Mouse (Mus musculus) cerebellum, postnatal 14 days (tissue): Measurements from ENCODE around the gene Supt5.

Experiments used
- DNase-seq, 2 experiments: peaks; one replicate each; pipeline ENCODE4 v3.0.0; 2021; ENCODE audit warnings: mixed read lengths in 2 of 2

The Supt5 gene

GRCm38 (mm10) chr7:28290638-28291590 lies 47.6 kb downstream of the Supt5 start, which contains the start of gene Selenov:
Selenov (minus strand) TSS chr7:28291186.
- peak; percentile 76 to 80 for DNase-seq

- DNase-seq = peak; percentile 41 to 64
Observed at GRCm38 (mm10) chr7:28290165-28290564, 48.4 kb downstream of the Supt5 start.

- DNase-seq = no peak
Observed at GRCm38 (mm10) chr7:28280630-28281029, 57.9 kb downstream of the Supt5 start.

- peak in 1 of 2 experiments; percentile 51 for DNase-seq
Observed at GRCm38 (mm10) chr7:28278279-28278652, 60.3 kb downstream of the Supt5 start.

GRCm38 (mm10) chr7:28277615-28278278 lies 60.8 kb downstream of the Supt5 start, which contains the start of gene Eid2b:
Eid2b (plus strand) TSS chr7:28277739.
- peak; percentile 99 for DNase-seq

GRCm38 (mm10) chr7:28277237-28277614 lies 61.3 kb downstream of the Supt5 start:
- DNase-seq = no peak

GRCm38 (mm10) chr7:28271761-28272160 lies 66.8 kb downstream of the Supt5 start:
- DNase-seq = peak in 1 of 2 experiments; percentile 37

- peak in 1 of 2 experiments; percentile 39 for DNase-seq
Observed at GRCm38 (mm10) chr7:28269355-28269754, 69.2 kb downstream of the Supt5 start.

- no peak for DNase-seq
Observed at GRCm38 (mm10) chr7:28268576-28268975, 70.0 kb downstream of the Supt5 start.

GRCm38 (mm10) chr7:28268042-28268531 lies 70.5 kb downstream of the Supt5 start:
- DNase-seq = peak; percentile 75 to 76

- peak; percentile 97 to 98 for DNase-seq
Observed at GRCm38 (mm10) chr7:28267129-28268041, 71.2 kb downstream of the Supt5 start, which contains the start of gene Eid2. Eid2 (plus strand) TSS chr7:28267881.

- no peak for DNase-seq
Observed at GRCm38 (mm10) chr7:28265391-28265790, 73.2 kb downstream of the Supt5 start.
